Mouse (Mus musculus): ENCODE data around the gene Nasp. TPM values are rescaled to one million over a fixed set of nuclear protein-coding genes. Genes with fewer than 3 reads are reported as not detected.
"Not testable (repeated sequence)": the region's sequence is repeated elsewhere in the genome, so short reads cannot be mapped to it uniquely, and the experiment has no call there.

Nasp gene
- polyA plus RNA-seq, 1 experiment = 3.9 TPM

GRCm38 (mm10) chr4:116661998-116662397 is 34.3 kb upstream of the Nasp start:
- DNase-seq = no peak
- 97% methylated on average over 1 of the region's 1 CpGs for WGBS
- no peak for TF ChIP-seq CTCF (conservative IDR thresholded peaks at IDR 0.05; ENCODE audit: insufficient read depth, insufficient read length, low read depth, low read length)
- no peak for TF ChIP-seq POLR2A (IDR thresholded peaks at IDR 0.05; ENCODE audit: low read depth, low read length)

GRCm38 (mm10) chr4:116660829-116661228 is 33.1 kb upstream of the Nasp start:
- WGBS = 55% methylated on average over 6 of the region's 6 CpGs

More at GRCm38 (mm10) chr4:116661998-116662397, 34.3 kb upstream of the Nasp start:
- Histone ChIP-seq H3K4me3 (ENCODE audit: insufficient read depth, low read depth, low read length) (no peak overlapping the region), H3K27me3 (replicated peaks; ENCODE audit: control insufficient read depth, insufficient read depth, low read length) (no peaks in the 10 kb centered on the region), H3K4me1 (ENCODE audit: control insufficient read depth, insufficient read depth, low read length) (peaks cover 12% of the 10 kb centered on the region), H3K36me3 (ENCODE audit: control insufficient read depth, insufficient read depth, low read length) (no peaks in the 10 kb centered on the region), H3K27ac (ENCODE audit: insufficient read depth, low read depth, low read length) (no peak overlapping the region)

GRCm38 (mm10) chr4:116659916-116660315 is 32.2 kb upstream of the Nasp start:
- not testable (repeated sequence) for H3K36me3 ChIP-seq (ENCODE audit: control insufficient read depth, insufficient read depth, low read length); H3K27me3 ChIP-seq (replicated peaks; ENCODE audit: control insufficient read depth, insufficient read depth, low read length); H3K27ac ChIP-seq (ENCODE audit: insufficient read depth, low read depth, low read length); H3K4me3 ChIP-seq (ENCODE audit: insufficient read depth, low read depth, low read length); DNase-seq
- peaks cover 24% of the 10 kb centered on the region for H3K4me1 ChIP-seq (ENCODE audit: control insufficient read depth, insufficient read depth, low read length)
- WGBS = 58% methylated on average over 6 of the region's 6 CpGs

More at GRCm38 (mm10) chr4:116660829-116661228, 33.1 kb upstream of the Nasp start:
- DNase-seq = peak; percentile 83
- Histone ChIP-seq H3K27ac (ENCODE audit: insufficient read depth, low read depth, low read length) (peak overlapping the region; percentile 49; the same call in 1 of the 2 replicates), H3K27me3 (replicated peaks; ENCODE audit: control insufficient read depth, insufficient read depth, low read length) (no peaks in the 10 kb centered on the region), H3K4me1 (ENCODE audit: control insufficient read depth, insufficient read depth, low read length) (peaks cover 17% of the 10 kb centered on the region), H3K36me3 (ENCODE audit: control insufficient read depth, insufficient read depth, low read length) (no peaks in the 10 kb centered on the region), H3K4me3 (ENCODE audit: insufficient read depth, low read depth, low read length) (no peak overlapping the region)
- TF ChIP-seq POLR2A (IDR thresholded peaks at IDR 0.05; ENCODE audit: low read depth, low read length) = no peak
- no peak for TF ChIP-seq CTCF (conservative IDR thresholded peaks at IDR 0.05; ENCODE audit: insufficient read depth, insufficient read length, low read depth, low read length)

GRCm38 (mm10) chr4:116659474-116659873 is 31.7 kb upstream of the Nasp start:
- TF ChIP-seq CTCF (conservative IDR thresholded peaks at IDR 0.05; ENCODE audit: insufficient read depth, insufficient read length, low read depth, low read length) = no peak
- no peak for TF ChIP-seq POLR2A (IDR thresholded peaks at IDR 0.05; ENCODE audit: low read depth, low read length)
- no peaks in the 10 kb centered on the region for H3K27me3 ChIP-seq (replicated peaks; ENCODE audit: control insufficient read depth, insufficient read depth, low read length)
- peak; percentile 96 for DNase-seq
- 11% methylated on average over 2 of the region's 2 CpGs for WGBS
- peaks cover 28% of the 10 kb centered on the region for H3K4me1 ChIP-seq (ENCODE audit: control insufficient read depth, insufficient read depth, low read length)
- no peaks in the 10 kb centered on the region for H3K36me3 ChIP-seq (ENCODE audit: control insufficient read depth, insufficient read depth, low read length)
- H3K4me3 ChIP-seq (ENCODE audit: insufficient read depth, low read depth, low read length) = peak overlapping the region; percentile 26; the same call in 1 of the 2 replicates
- peak overlapping the region; percentile 99 for H3K27ac ChIP-seq (ENCODE audit: insufficient read depth, low read depth, low read length)

GRCm38 (mm10) chr4:116657971-116658370 is 30.2 kb upstream of the Nasp start:
- Histone ChIP-seq H3K27ac (ENCODE audit: insufficient read depth, low read depth, low read length) (peak overlapping the region; percentile 83), H3K36me3 (ENCODE audit: control insufficient read depth, insufficient read depth, low read length) (no peaks in the 10 kb centered on the region), H3K4me3 (ENCODE audit: insufficient read depth, low read depth, low read length) (no peak overlapping the region; the same call in 1 of the 2 replicates), H3K27me3 (replicated peaks; ENCODE audit: control insufficient read depth, insufficient read depth, low read length) (no peaks in the 10 kb centered on the region), H3K4me1 (ENCODE audit: control insufficient read depth, insufficient read depth, low read length) (peaks cover 31% of the 10 kb centered on the region)
- peak; percentile 44 for DNase-seq
- 32% methylated on average over 3 of the region's 3 CpGs for WGBS
- TF ChIP-seq POLR2A (IDR thresholded peaks at IDR 0.05; ENCODE audit: low read depth, low read length) (no peak), CTCF (conservative IDR thresholded peaks at IDR 0.05; ENCODE audit: insufficient read depth, insufficient read length, low read depth, low read length) (no peak)

GRCm38 (mm10) chr4:116655658-116656057 is 27.9 kb upstream of the Nasp start:
- no peaks in the 10 kb centered on the region for H3K36me3 ChIP-seq (ENCODE audit: control insufficient read depth, insufficient read depth, low read length)
- TF ChIP-seq POLR2A (IDR thresholded peaks at IDR 0.05; ENCODE audit: low read depth, low read length) = no peak
- no peak for TF ChIP-seq CTCF (conservative IDR thresholded peaks at IDR 0.05; ENCODE audit: insufficient read depth, insufficient read length, low read depth, low read length)
- DNase-seq = no peak
- H3K27me3 ChIP-seq (replicated peaks; ENCODE audit: control insufficient read depth, insufficient read depth, low read length) = no peaks in the 10 kb centered on the region
- peaks cover 36% of the 10 kb centered on the region for H3K4me1 ChIP-seq (ENCODE audit: control insufficient read depth, insufficient read depth, low read length)
- no peak overlapping the region for H3K4me3 ChIP-seq (ENCODE audit: insufficient read depth, low read depth, low read length)
- peak overlapping the region; percentile 95 for H3K27ac ChIP-seq (ENCODE audit: insufficient read depth, low read depth, low read length)
- WGBS = 60% methylated on average over 3 of the region's 3 CpGs

GRCm38 (mm10) chr4:116655100-116655499 is 27.4 kb upstream of the Nasp start:
- WGBS = 23% methylated on average over 2 of the region's 2 CpGs
- 0 out of 2 replicates have a peak, but pooled peaks cover under 1% of the 10 kb centered on the region for H3K36me3 ChIP-seq (ENCODE audit: control insufficient read depth, insufficient read depth, low read length)
- no peak for TF ChIP-seq CTCF (conservative IDR thresholded peaks at IDR 0.05; ENCODE audit: insufficient read depth, insufficient read length, low read depth, low read length)
- no peak for TF ChIP-seq POLR2A (IDR thresholded peaks at IDR 0.05; ENCODE audit: low read depth, low read length)
- H3K4me1 ChIP-seq (ENCODE audit: control insufficient read depth, insufficient read depth, low read length) = peaks cover 37% of the 10 kb centered on the region
- H3K4me3 ChIP-seq (ENCODE audit: insufficient read depth, low read depth, low read length) = no peak overlapping the region
- DNase-seq = peak; percentile 89
- H3K27ac ChIP-seq (ENCODE audit: insufficient read depth, low read depth, low read length) = peak overlapping the region; percentile 92
- H3K27me3 ChIP-seq (replicated peaks; ENCODE audit: control insufficient read depth, insufficient read depth, low read length) = no peaks in the 10 kb centered on the region
